Mouse (Mus musculus) kidney, adult 2 months (tissue): ENCODE results near the gene Usp48.

Experiments
- CTCF ChIP-seq: fragments of 200-500 bp; conservative IDR thresholded peaks from 2 replicates; pipeline ENCODE4 v1.5.1; 2011; ENCODE audit warnings: low read depth, mild to moderate bottlenecking, control low read depth, low read length, moderate library complexity, mixed read lengths; ENCODE audit not compliant: insufficient read depth, insufficient read length
- POLR2A ChIP-seq: fragments of 200-500 bp; IDR thresholded peaks from one replicate; pipeline ENCODE4 v1.6.1; 2011; ENCODE audit warnings: low read depth, low read length, control low read depth

GRCm38 (mm10) chr4:137706510-137706909, 113.0 kb downstream of the Usp48 start:
- TF ChIP-seq CTCF (no peak), POLR2A (no peak)
